Mouse (Mus musculus) kidney, adult 9 months (tissue): ENCODE measurements at regions not wholly inside any gene's neighbourhood (a gene's known extent, or its start where the extent isn't known, plus 50 kb on each side); places are given as distances from the start of the nearest gene placed in this dataset.

ENCODE experiments used
- DNase-seq: peaks from one replicate; pipeline ENCODE4 v3.0.0; 2022

- peak; percentile 19 for DNase-seq
Observed at GRCm38 (mm10) chr7:135996896-135997295, 280.7 kb upstream of the Mki67 start.

- DNase-seq, result no peak
Observed at GRCm38 (mm10) chr7:135997640-135998039, 281.5 kb upstream of the Mki67 start.

- no peak for DNase-seq
Observed at GRCm38 (mm10) chr7:136002382-136002781, 286.2 kb upstream of the Mki67 start.

- no peak for DNase-seq
Observed at GRCm38 (mm10) chr7:136003291-136003690, 287.1 kb upstream of the Mki67 start.

- no peak for DNase-seq
Observed at GRCm38 (mm10) chr7:136007796-136008455, 291.8 kb upstream of the Mki67 start.

GRCm38 (mm10) chr7:136008486-136008885, 292.3 kb upstream of the Mki67 start:
- no peak for DNase-seq

GRCm38 (mm10) chr7:136010013-136010412, 293.9 kb upstream of the Mki67 start:
- peak; percentile 57 for DNase-seq

- no peak for DNase-seq
Observed at GRCm38 (mm10) chr7:136014706-136015105, 298.5 kb upstream of the Mki67 start.

- no peak for DNase-seq
Observed at GRCm38 (mm10) chr7:136016918-136017317, 300.8 kb upstream of the Mki67 start.

GRCm38 (mm10) chr7:136020577-136020976, 304.4 kb upstream of the Mki67 start:
- no peak for DNase-seq

GRCm38 (mm10) chr7:136021071-136021470, 304.9 kb upstream of the Mki67 start:
- no peak for DNase-seq

GRCm38 (mm10) chr7:136022781-136023448, 306.8 kb upstream of the Mki67 start:
- no peak for DNase-seq

GRCm38 (mm10) chr7:136026451-136026850, 310.3 kb upstream of the Mki67 start:
- DNase-seq, result no peak

GRCm38 (mm10) chr7:136032026-136032425, 315.9 kb upstream of the Mki67 start:
- DNase-seq, result no peak

- DNase-seq, result no peak
Observed at GRCm38 (mm10) chr7:136033536-136033935, 317.4 kb upstream of the Mki67 start.

- no peak for DNase-seq
Observed at GRCm38 (mm10) chr7:136035735-136036134, 319.6 kb upstream of the Mki67 start.

GRCm38 (mm10) chr7:136038072-136038471, 321.9 kb upstream of the Mki67 start:
- DNase-seq, result no peak

- no peak for DNase-seq
Observed at GRCm38 (mm10) chr7:136038906-136039305, 322.7 kb upstream of the Mki67 start.

- no peak for DNase-seq
Observed at GRCm38 (mm10) chr7:136041921-136042320, 325.8 kb upstream of the Mki67 start.

- peak; percentile 80 for DNase-seq
Observed at GRCm38 (mm10) chr7:136046645-136047363, 330.6 kb upstream of the Mki67 start.

GRCm38 (mm10) chr7:136047364-136047945, 331.3 kb upstream of the Mki67 start:
- DNase-seq, result no peak

- no peak for DNase-seq
Observed at GRCm38 (mm10) chr7:136048925-136049586, 332.9 kb upstream of the Mki67 start.

GRCm38 (mm10) chr7:136049587-136049930, 333.4 kb upstream of the Mki67 start:
- no peak for DNase-seq
